Mouse (Mus musculus) stomach, postnatal 0 days (tissue): ENCODE results near the gene Mb. TPM values are rescaled to one million over a fixed set of nuclear protein-coding genes. Genes with fewer than 3 reads are reported as not detected.
A peak's percentile ranks its signal among the peaks of the same experiment; 100 is the strongest.

Experiments used
- ATAC-seq: fragments of 200-750 bp; cut with Nextera tagmentation; 2 replicates; pipeline ENCODE4 v1.8.0; 2017; ENCODE audit not compliant: low FRiP score, low TSS enrichment
- DNase-seq: peaks from one replicate; pipeline ENCODE4 v3.0.0-alpha.2; 2016; ENCODE audit warnings: low spot score
- H3K27ac ChIP-seq: fragments of 300-500 bp; sonication (generic); replicated peaks from 2 replicates; pipeline ENCODE4 v1.5.1; 2014; ENCODE audit warnings: mild to moderate bottlenecking, control low read depth
- H3K27me3 ChIP-seq: fragments of 300-500 bp; sonication (generic); 2 replicates; pipeline ENCODE4 v1.6.1; 2014; ENCODE audit warnings: low read length; ENCODE audit not compliant: control insufficient read depth, insufficient read depth
- H3K36me3 ChIP-seq: fragments of 300-500 bp; sonication (generic); 2 replicates; pipeline ENCODE4 v1.6.1; 2014; ENCODE audit warnings: low read length, mixed read lengths; ENCODE audit not compliant: control insufficient read depth, insufficient read depth
- H3K4me1 ChIP-seq: fragments of 300-500 bp; sonication (generic); replicated peaks from 2 replicates; pipeline ENCODE4 v1.6.1; 2014; ENCODE audit warnings: antibody characterized with exemption; ENCODE audit not compliant: control insufficient read depth, insufficient read depth
- H3K4me2 ChIP-seq: fragments of 300-500 bp; sonication (generic); replicated peaks from 2 replicates; pipeline ENCODE4 v1.6.1; 2014; ENCODE audit warnings: low read depth, mild to moderate bottlenecking, control low read depth, moderate library complexity
- H3K4me3 ChIP-seq: fragments of 300-500 bp; sonication (generic); 2 replicates; pipeline ENCODE4 v1.5.1; 2014; ENCODE audit warnings: low read depth, low read length, control low read depth
- H3K9ac ChIP-seq: fragments of 300-500 bp; sonication (generic); 2 replicates; pipeline ENCODE4 v1.6.1; 2014; ENCODE audit warnings: mild to moderate bottlenecking, low read length, control low read depth, mixed read lengths
- H3K9me3 ChIP-seq: fragments of 300-500 bp; sonication (generic); 2 replicates; pipeline ENCODE4 v1.6.1; 2016; ENCODE audit warnings: low read length; ENCODE audit not compliant: control insufficient read depth
- CTCF ChIP-seq: IDR thresholded peaks from 2 replicates; pipeline ENCODE4 v1.5.1; 2016; ENCODE audit warnings: antibody characterized with exemption, low read depth, mild to moderate bottlenecking, moderate library complexity
- EP300 ChIP-seq: optimal IDR thresholded peaks from 2 replicates; pipeline ENCODE3; 2016; ENCODE audit warnings: antibody characterized with exemption
- WGBS: fragments of 180-500 bp; shearing (Covaris S2); extraction: QIAGEN DNeasy Blood & Tissue Kit; methylation state at CpG from one replicate; pipeline ENCODE4 v1.1.7; 2014; 5-methylcytosine and 5-hydroxymethylcytosine counted together
- polyA plus RNA-seq: library from polyadenylated mRNA; unstranded; fragments of >200 nt; fragmentation: Nextera tagmentation; extraction: Ambion mirVana; gene quantifications from 2 replicates; pipeline ENCODE4 v1.2.1, GENCODE M21; 2015

Mb gene
- polyA plus RNA-seq, 1 experiment from 2014 or later = 1.1 TPM

DNA sequence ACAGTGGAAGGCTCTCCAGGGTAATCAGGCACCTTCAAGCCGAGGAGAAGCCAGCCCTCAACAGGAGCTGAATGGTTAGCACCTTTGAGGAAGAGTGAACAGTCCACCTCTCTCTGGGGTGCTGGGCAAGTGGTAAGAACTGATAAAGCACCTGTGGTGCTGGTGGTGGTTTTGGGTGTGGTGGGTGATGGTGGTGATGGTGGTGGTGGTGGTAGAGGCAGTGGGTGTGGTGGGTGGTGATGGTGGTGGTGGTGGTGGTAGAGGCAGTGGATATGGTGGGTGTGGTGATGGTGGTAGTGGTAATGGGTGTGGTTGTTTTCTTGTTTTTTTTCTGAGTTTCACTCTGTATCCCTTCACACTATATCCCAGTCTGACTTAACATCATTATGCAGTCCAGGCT, 2.6 kb upstream of the Mb start:
- no peak overlapping the region for H3K4me3 ChIP-seq
- no peak for TF ChIP-seq EP300
- no peak for TF ChIP-seq CTCF
- H3K4me2 ChIP-seq = no peak overlapping the region
- WGBS = 94% methylated on average over 1 of the region's 1 CpGs
- no peaks in the 10 kb centered on the region for H3K9me3 ChIP-seq
- DNase-seq (no peak), ATAC-seq (no peak)
- no peak overlapping the region for H3K27ac ChIP-seq
- H3K9ac ChIP-seq = no peak overlapping the region
- peaks cover 2% of the 10 kb centered on the region; the same call in 1 of the 2 replicates for H3K4me1 ChIP-seq
- H3K27me3 ChIP-seq = no peaks in the 10 kb centered on the region
- no peaks in the 10 kb centered on the region for H3K36me3 ChIP-seq

DNA sequence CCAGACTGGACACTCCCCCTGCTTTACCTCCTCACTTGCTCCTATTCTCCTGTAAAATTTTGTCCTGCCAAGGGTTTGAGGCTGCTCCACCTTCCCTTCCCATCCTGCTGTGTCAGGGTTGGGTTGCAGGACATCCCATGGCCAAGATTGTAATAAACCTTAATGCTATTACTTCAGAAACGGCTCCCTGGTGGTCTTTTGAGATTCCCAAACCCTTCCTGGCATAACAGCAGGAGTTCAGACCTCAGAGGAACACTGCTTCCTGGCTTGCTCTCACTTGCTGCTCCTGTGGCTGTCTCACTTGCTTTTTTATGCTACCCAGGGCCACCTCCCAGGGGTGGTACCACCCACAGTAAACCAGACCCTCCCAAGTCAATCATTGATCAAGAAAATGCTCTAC, 1.7 kb upstream of the Mb start:
- no peak overlapping the region for H3K4me2 ChIP-seq
- no peak overlapping the region for H3K27ac ChIP-seq
- no peak for DNase-seq
- H3K4me3 ChIP-seq = no peak overlapping the region
- WGBS = 46% methylated on average over 1 of the region's 1 CpGs
- no peak for ATAC-seq
- H3K9ac ChIP-seq = no peak overlapping the region
- H3K36me3 ChIP-seq = no peaks in the 10 kb centered on the region
- peaks cover 2% of the 10 kb centered on the region; the same call in 1 of the 2 replicates for H3K4me1 ChIP-seq
- no peaks in the 10 kb centered on the region for H3K9me3 ChIP-seq
- no peaks in the 10 kb centered on the region for H3K27me3 ChIP-seq
- TF ChIP-seq CTCF (no peak), EP300 (no peak)

DNA sequence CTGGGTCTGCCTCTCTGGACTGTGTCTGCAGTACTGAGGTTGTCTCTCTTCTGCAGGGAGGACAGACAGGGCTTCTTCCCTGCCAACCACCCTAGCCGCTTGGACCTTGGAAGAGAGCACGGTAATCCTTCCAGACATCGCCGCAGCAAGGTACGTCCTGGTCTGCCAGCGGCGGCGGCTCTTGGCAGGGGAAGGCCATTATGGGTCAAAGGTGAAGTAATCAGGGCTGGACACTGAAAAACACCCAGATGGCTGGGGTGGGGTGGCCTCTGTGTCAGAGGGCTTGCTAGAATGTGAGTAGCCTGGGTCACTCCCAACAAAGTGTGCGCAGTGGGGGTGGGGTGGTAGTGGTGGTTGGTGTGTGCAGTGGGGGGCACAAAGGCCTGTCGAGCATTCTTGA, 4.9 kb downstream of the Mb start:
- no peaks in the 10 kb centered on the region for H3K27me3 ChIP-seq
- H3K36me3 ChIP-seq = no peaks in the 10 kb centered on the region
- WGBS = 53% methylated on average over 10 of the region's 10 CpGs
- H3K27ac ChIP-seq = no peak overlapping the region
- no peaks in the 10 kb centered on the region for H3K4me1 ChIP-seq
- DNase-seq (no peak), ATAC-seq (peak; percentile 64)
- H3K4me3 ChIP-seq = no peak overlapping the region
- H3K9me3 ChIP-seq = no peaks in the 10 kb centered on the region
- H3K4me2 ChIP-seq = no peak overlapping the region
- no peak for TF ChIP-seq EP300
- no peak for TF ChIP-seq CTCF
- no peak overlapping the region for H3K9ac ChIP-seq

DNA sequence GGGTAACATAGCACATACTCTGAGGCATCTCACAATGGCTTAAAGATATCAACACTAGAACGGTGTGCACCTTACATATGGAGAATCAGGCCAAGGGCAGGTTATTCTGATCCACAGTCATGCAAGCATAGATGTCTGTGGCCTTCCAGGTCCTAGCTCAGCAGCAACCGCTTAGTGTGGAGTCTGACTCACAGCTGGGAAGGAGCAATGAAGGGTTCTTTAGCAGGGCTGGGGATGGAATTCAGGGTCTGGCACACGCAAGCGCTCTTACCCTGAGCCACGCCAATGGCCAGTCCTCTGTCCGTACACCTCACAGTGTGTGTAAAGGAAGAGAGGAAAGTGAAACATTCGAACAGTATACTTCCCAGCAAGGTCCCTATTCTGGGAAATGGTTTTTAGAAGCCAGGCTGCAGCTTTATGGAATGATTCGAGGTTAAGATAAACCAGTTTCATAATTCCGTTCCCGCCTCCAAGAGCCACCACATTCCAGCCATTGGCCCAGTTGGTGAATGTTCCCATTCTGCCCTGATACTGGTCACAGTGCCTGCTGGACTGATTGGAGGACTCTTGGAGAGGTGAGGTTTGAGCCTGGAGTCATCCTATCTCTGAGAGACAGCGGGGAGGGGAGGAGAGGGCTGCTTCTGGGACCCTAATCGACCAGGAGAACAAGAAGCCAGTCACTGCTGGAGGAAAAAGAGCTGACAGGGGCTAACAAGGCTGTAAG, 5.7 kb downstream of the Mb start, which contains the start of gene Apol6:
Apol6 (plus strand) TSS at position 133 of the 724 bp plus-strand sequence.
- Histone ChIP-seq H3K9me3 (no peaks in the 10 kb centered on the region), H3K9ac (no peak within 1 kb of the TSS), H3K27ac (peak within 1 kb of the TSS; percentile 36; the same call in 1 of the 2 replicates), H3K27me3 (no peaks in the 10 kb centered on the region), H3K4me2 (no peak within 1 kb of the TSS), H3K4me1 (no peaks in the 10 kb centered on the region), H3K36me3 (no peaks in the 10 kb centered on the region), H3K4me3 (no peak within 1 kb of the TSS)
- no peak for TF ChIP-seq EP300
- TF ChIP-seq CTCF = no peak
- WGBS = 72% methylated on average over 12 of the region's 12 CpGs
- DNase-seq (no peak), ATAC-seq (no peak)

DNA sequence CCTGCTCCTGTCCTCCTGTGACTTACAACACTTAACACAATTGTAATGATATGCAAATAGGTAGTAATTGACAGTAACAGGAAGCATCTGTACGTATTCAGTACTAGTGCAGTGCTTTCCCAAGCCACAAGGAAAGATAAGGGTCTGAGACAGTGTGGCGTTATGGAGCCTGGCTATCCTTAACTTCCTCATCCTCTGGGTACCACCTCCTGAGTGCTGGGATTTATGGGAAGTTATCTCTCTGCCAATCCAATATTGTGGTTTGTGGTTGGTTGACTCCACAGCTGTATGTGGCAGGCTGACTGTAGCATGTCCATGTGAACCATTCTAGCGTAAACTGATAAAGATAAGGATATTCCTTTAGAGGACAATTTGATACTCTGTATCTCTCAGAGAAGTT, 9.7 kb downstream of the Mb start:
- Histone ChIP-seq H3K4me2 (no peak overlapping the region), H3K4me3 (no peak overlapping the region), H3K4me1 (no peaks in the 10 kb centered on the region; the same call in 1 of the 2 replicates), H3K36me3 (no peaks in the 10 kb centered on the region), H3K27ac (no peak overlapping the region), H3K9me3 (no peaks in the 10 kb centered on the region), H3K9ac (no peak overlapping the region), H3K27me3 (no peaks in the 10 kb centered on the region)
- TF ChIP-seq EP300 (no peak), CTCF (no peak)
- DNase-seq (no peak), ATAC-seq (no peak)
- WGBS = 73% methylated on average over 3 of the region's 3 CpGs

DNA sequence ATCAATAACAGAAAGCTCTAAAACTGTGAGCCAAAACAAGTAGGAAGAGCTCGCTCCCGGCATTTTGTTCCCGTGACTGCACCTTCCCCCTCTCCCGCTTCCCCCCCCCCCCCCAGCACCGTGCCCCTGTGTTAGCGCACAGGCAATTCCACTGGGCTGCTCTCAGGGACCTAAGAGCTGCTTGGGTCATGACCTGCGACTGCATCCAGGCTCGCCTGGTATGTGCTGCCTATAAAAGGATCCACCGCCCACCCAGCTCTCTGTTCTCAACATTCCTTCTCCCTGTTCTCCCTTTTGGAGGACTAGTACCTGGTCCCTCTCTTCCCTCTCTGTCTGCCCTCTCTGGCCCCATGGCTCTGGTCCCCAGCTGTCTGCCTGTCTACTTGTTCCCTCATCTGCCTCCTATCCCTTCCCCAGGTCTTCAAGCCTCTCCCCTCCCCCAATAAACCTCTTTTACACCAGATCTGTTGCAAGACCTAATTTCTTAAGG, 11.2 kb downstream of the Mb start:
- no peak overlapping the region for H3K4me3 ChIP-seq
- H3K4me1 ChIP-seq = no peaks in the 10 kb centered on the region; the same call in 1 of the 2 replicates
- 87% methylated on average over 8 of the region's 9 CpGs for WGBS
- DNase-seq = no peak
- H3K4me2 ChIP-seq = no peak overlapping the region
- no peak overlapping the region for H3K9ac ChIP-seq
- TF ChIP-seq EP300 (no peak), CTCF (no peak)
- no peaks in the 10 kb centered on the region for H3K27me3 ChIP-seq
- ATAC-seq = no peak
- H3K36me3 ChIP-seq = no peaks in the 10 kb centered on the region
- H3K27ac ChIP-seq = no peak overlapping the region
- no peaks in the 10 kb centered on the region for H3K9me3 ChIP-seq
